Mouse (Mus musculus): ENCODE data around the gene Rhbdd1. TPM values are rescaled to one million over a fixed set of nuclear protein-coding genes. Genes with fewer than 3 reads are reported as not detected.
A peak's percentile ranks its signal among the peaks of the same experiment; 100 is the strongest.

Rhbdd1 gene
- polyA plus RNA-seq, 1 experiment: 12.6 TPM

- peaks cover 87% of the 10 kb centered on the region for H3K79me3 ChIP-seq (ENCODE audit: low read depth)
- H3K36me3 ChIP-seq (ENCODE audit: control insufficient read depth, insufficient read depth): peaks cover 44% of the 10 kb centered on the region
- peaks cover 93% of the 10 kb centered on the region for H3K79me2 ChIP-seq (ENCODE audit: control insufficient read depth, insufficient read depth)
- H3ac ChIP-seq (ENCODE audit: control insufficient read depth, insufficient read length, low read depth): peak overlapping the region; percentile 75
- no peaks in the 10 kb centered on the region for H3K27me3 ChIP-seq (ENCODE audit: control insufficient read depth, insufficient read depth, insufficient read length)
- TF ChIP-seq MYOD1 (IDR thresholded peaks at IDR 0.05; ENCODE audit: control insufficient read depth, insufficient read length, low read depth) (no peak), CEBPB (IDR thresholded peaks at IDR 0.05; ENCODE audit: low read depth) (no peak), MYOG (IDR thresholded peaks at IDR 0.05; ENCODE audit: control insufficient read depth, extremely low read depth, insufficient read length) (no peak), MAX (IDR thresholded peaks at IDR 0.05) (no peak), FOSL1 (IDR thresholded peaks at IDR 0.05; ENCODE audit: insufficient read depth, low read length, poor library complexity, severe bottlenecking) (no peak), USF1 (IDR thresholded peaks at IDR 0.05; ENCODE audit: low read depth) (no peak), CTCF (IDR thresholded peaks at IDR 0.05; ENCODE audit: control insufficient read depth, insufficient read depth, insufficient read length) (no peak)
- H3K4me3 ChIP-seq (ENCODE audit: insufficient read depth, poor library complexity, severe bottlenecking): peak overlapping the region; percentile 74
Observed at GRCm38 (mm10) chr1:82286190-82287051, 29.8 kb upstream of the Rhbdd1 start.

GRCm38 (mm10) chr1:82287052-82287775 is 29.0 kb upstream of the Rhbdd1 start:
- Histone ChIP-seq H3K79me2 (ENCODE audit: control insufficient read depth, insufficient read depth) (peaks cover 85% of the 10 kb centered on the region), H3ac (ENCODE audit: control insufficient read depth, insufficient read length, low read depth) (peak overlapping the region; percentile 75), H3K36me3 (ENCODE audit: control insufficient read depth, insufficient read depth) (peaks cover 36% of the 10 kb centered on the region), H3K79me3 (ENCODE audit: low read depth) (peaks cover 80% of the 10 kb centered on the region), H3K27me3 (ENCODE audit: control insufficient read depth, insufficient read depth, insufficient read length) (no peaks in the 10 kb centered on the region), H3K4me3 (ENCODE audit: insufficient read depth, poor library complexity, severe bottlenecking) (peak overlapping the region; percentile 74)
- TF ChIP-seq CTCF (IDR thresholded peaks at IDR 0.05; ENCODE audit: control insufficient read depth, insufficient read depth, insufficient read length) (no peak), CEBPB (IDR thresholded peaks at IDR 0.05; ENCODE audit: low read depth) (no peak), USF1 (IDR thresholded peaks at IDR 0.05; ENCODE audit: low read depth) (no peak), MYOG (IDR thresholded peaks at IDR 0.05; ENCODE audit: control insufficient read depth, extremely low read depth, insufficient read length) (no peak), MAX (IDR thresholded peaks at IDR 0.05) (no peak), FOSL1 (IDR thresholded peaks at IDR 0.05; ENCODE audit: insufficient read depth, low read length, poor library complexity, severe bottlenecking) (no peak), MYOD1 (IDR thresholded peaks at IDR 0.05; ENCODE audit: control insufficient read depth, insufficient read length, low read depth) (no peak)

- Histone ChIP-seq H3K4me3 (ENCODE audit: insufficient read depth, poor library complexity, severe bottlenecking) (peak overlapping the region; percentile 74), H3K36me3 (ENCODE audit: control insufficient read depth, insufficient read depth) (peaks cover 30% of the 10 kb centered on the region), H3K79me2 (ENCODE audit: control insufficient read depth, insufficient read depth) (peaks cover 79% of the 10 kb centered on the region), H3K27me3 (ENCODE audit: control insufficient read depth, insufficient read depth, insufficient read length) (no peaks in the 10 kb centered on the region), H3ac (ENCODE audit: control insufficient read depth, insufficient read length, low read depth) (peak overlapping the region; percentile 75), H3K79me3 (ENCODE audit: low read depth) (peaks cover 73% of the 10 kb centered on the region)
- TF ChIP-seq FOSL1 (IDR thresholded peaks at IDR 0.05; ENCODE audit: insufficient read depth, low read length, poor library complexity, severe bottlenecking): no peak
- TF ChIP-seq MYOD1 (IDR thresholded peaks at IDR 0.05; ENCODE audit: control insufficient read depth, insufficient read length, low read depth): no peak
Observed at GRCm38 (mm10) chr1:82287776-82288325, 28.4 kb upstream of the Rhbdd1 start.

- H3ac ChIP-seq (ENCODE audit: control insufficient read depth, insufficient read length, low read depth): peak overlapping the region; percentile 83
- H3K27me3 ChIP-seq (ENCODE audit: control insufficient read depth, insufficient read depth, insufficient read length): no peaks in the 10 kb centered on the region
- H3K4me3 ChIP-seq (ENCODE audit: insufficient read depth, poor library complexity, severe bottlenecking): peak overlapping the region; percentile 74
- peaks cover 72% of the 10 kb centered on the region for H3K79me2 ChIP-seq (ENCODE audit: control insufficient read depth, insufficient read depth)
- H3K79me3 ChIP-seq (ENCODE audit: low read depth): peaks cover 68% of the 10 kb centered on the region
- no peak for TF ChIP-seq MYOD1 (IDR thresholded peaks at IDR 0.05; ENCODE audit: control insufficient read depth, insufficient read length, low read depth)
- TF ChIP-seq FOSL1 (IDR thresholded peaks at IDR 0.05; ENCODE audit: insufficient read depth, low read length, poor library complexity, severe bottlenecking): no peak
- peak; percentile 81 for TF ChIP-seq CTCF (IDR thresholded peaks at IDR 0.05; ENCODE audit: control insufficient read depth, insufficient read depth, insufficient read length)
- H3K36me3 ChIP-seq (ENCODE audit: control insufficient read depth, insufficient read depth): peaks cover 28% of the 10 kb centered on the region
Observed at GRCm38 (mm10) chr1:82288421-82288990, 27.7 kb upstream of the Rhbdd1 start.

- TF ChIP-seq CEBPB (IDR thresholded peaks at IDR 0.05; ENCODE audit: low read depth) (no peak), FOSL1 (IDR thresholded peaks at IDR 0.05; ENCODE audit: insufficient read depth, low read length, poor library complexity, severe bottlenecking) (no peak), USF1 (IDR thresholded peaks at IDR 0.05; ENCODE audit: low read depth) (no peak), CTCF (IDR thresholded peaks at IDR 0.05; ENCODE audit: control insufficient read depth, insufficient read depth, insufficient read length) (no peak), MYOG (IDR thresholded peaks at IDR 0.05; ENCODE audit: control insufficient read depth, extremely low read depth, insufficient read length) (no peak), MYOD1 (IDR thresholded peaks at IDR 0.05; ENCODE audit: control insufficient read depth, insufficient read length, low read depth) (no peak), MAX (IDR thresholded peaks at IDR 0.05) (no peak)
- Histone ChIP-seq H3K79me3 (ENCODE audit: low read depth) (peaks cover 61% of the 10 kb centered on the region), H3K4me3 (ENCODE audit: insufficient read depth, poor library complexity, severe bottlenecking) (peak overlapping the region; percentile 74), H3K27me3 (ENCODE audit: control insufficient read depth, insufficient read depth, insufficient read length) (no peaks in the 10 kb centered on the region), H3K36me3 (ENCODE audit: control insufficient read depth, insufficient read depth) (peaks cover 26% of the 10 kb centered on the region), H3ac (ENCODE audit: control insufficient read depth, insufficient read length, low read depth) (peak overlapping the region; percentile 83), H3K79me2 (ENCODE audit: control insufficient read depth, insufficient read depth) (peaks cover 64% of the 10 kb centered on the region)
Observed at GRCm38 (mm10) chr1:82289116-82289989, 26.9 kb upstream of the Rhbdd1 start.

Measured in C2C12 (cell line).